Mouse (Mus musculus) CH12.LX (cell line): ENCODE measurements at regions not wholly inside any gene's neighbourhood (a gene's known extent, or its start where the extent isn't known, plus 50 kb on each side); places are given as distances from the start of the nearest gene placed in this dataset.

Experiments
- DNase-seq: peaks from one replicate; pipeline ENCODE4 v3.0.0-alpha.2; 2013; ENCODE audit errors: extremely low read depth
- H3K27ac ChIP-seq: 2 replicates; pipeline ENCODE4 v1.5.1; 2012; ENCODE audit warnings: low read depth, mild to moderate bottlenecking, control low read depth, moderate library complexity; ENCODE audit not compliant: insufficient read depth
- H3K27me3 ChIP-seq: replicated peaks from 2 replicates; pipeline ENCODE3; 2012; ENCODE audit warnings: inconsistent platforms
- H3K36me3 ChIP-seq, 2 experiments: replicated peaks in 1 of 2; 2 replicates each; pipeline versions ENCODE3 to v1.6.1; 2012; ENCODE audit warnings: inconsistent platforms in 1 of 2, low read length in 1 of 2, mild to moderate bottlenecking in 1 of 2, mixed read lengths in 1 of 2, moderate library complexity in 1 of 2; ENCODE audit not compliant: control insufficient read depth in 1 of 2, insufficient read depth in 1 of 2
- H3K4me1 ChIP-seq, 2 experiments: 2 replicates each; pipeline ENCODE4 v1.6.1; 2012; ENCODE audit warnings: inconsistent platforms in 1 of 2, moderate library complexity in 1 of 2; ENCODE audit not compliant: insufficient read depth in 2 of 2, control insufficient read depth in 1 of 2
- H3K4me2 ChIP-seq: 2 replicates; pipeline ENCODE4 v1.6.1; 2012; ENCODE audit warnings: low read depth, mild to moderate bottlenecking, control low read depth; ENCODE audit not compliant: poor library complexity, insufficient read depth, severe bottlenecking
- H3K4me3 ChIP-seq, 3 experiments: fragments of 150-350 bp in 1 of 3; sonication (generic) in 1 of 3; replicated peaks in 1 of 3; 2 replicates each; pipeline versions ENCODE3 to v1.5.1; 2011 to 2012; ENCODE audit warnings: low read depth in 2 of 3, low read length in 2 of 3, mild to moderate bottlenecking in 2 of 3, moderate library complexity in 2 of 3, control low read depth in 1 of 3, improper control_type of control experiment in 1 of 3, inconsistent platforms in 1 of 3, mixed read lengths in 1 of 3; ENCODE audit not compliant: poor library complexity in 1 of 3
- H3K79me2 ChIP-seq: replicated peaks from 2 replicates; pipeline ENCODE4 v1.6.1; 2012; ENCODE audit warnings: mild to moderate bottlenecking, moderate library complexity; ENCODE audit not compliant: control insufficient read depth, poor library complexity, insufficient read depth, severe bottlenecking; ENCODE audit errors: extremely low read depth
- H3K9ac ChIP-seq: 2 replicates; pipeline ENCODE4 v1.6.1; 2012; ENCODE audit warnings: low read depth, mild to moderate bottlenecking, control low read depth, moderate library complexity; ENCODE audit not compliant: insufficient read depth
- H3K9me3 ChIP-seq: replicated peaks from 2 replicates; pipeline ENCODE3; 2012; ENCODE audit warnings: low read length, inconsistent platforms, mixed read lengths
- BHLHE40 ChIP-seq: IDR thresholded peaks from 2 replicates; pipeline ENCODE4 v1.6.1; 2011; ENCODE audit warnings: mild to moderate bottlenecking, low read depth, low read length, improper control_type of control experiment
- CHD1 ChIP-seq: IDR thresholded peaks from 2 replicates; pipeline ENCODE4 v1.6.1; 2012; ENCODE audit warnings: low read depth, low read length, improper control_type of control experiment, inconsistent platforms
- CHD2 ChIP-seq: IDR thresholded peaks from 2 replicates; pipeline ENCODE4 v1.6.1; 2011; ENCODE audit warnings: low read length, improper control_type of control experiment
- CTCF ChIP-seq, 2 experiments: IDR thresholded peaks in 1 of 2; conservative IDR thresholded peaks in 1 of 2; 2 replicates each; pipeline ENCODE4 v1.5.1; 2011 to 2012; ENCODE audit warnings: low read depth in 2 of 2, low read length in 2 of 2, improper control_type of control experiment in 1 of 2, inconsistent platforms in 1 of 2, mild to moderate bottlenecking in 1 of 2, moderate library complexity in 1 of 2
- E2F4 ChIP-seq: IDR thresholded peaks from 2 replicates; pipeline ENCODE4 v1.6.1; 2011; ENCODE audit warnings: low read depth, low read length, improper control_type of control experiment; ENCODE audit not compliant: insufficient replicate concordance
- ELF1 ChIP-seq: IDR thresholded peaks from 2 replicates; pipeline ENCODE4 v1.6.1; 2014; ENCODE audit warnings: low read depth, mild to moderate bottlenecking, inconsistent platforms, low read length, improper control_type of control experiment
- EP300 ChIP-seq: IDR thresholded peaks from 2 replicates; pipeline ENCODE4 v1.6.1; 2011; ENCODE audit warnings: low read length, improper control_type of control experiment
- ETS1 ChIP-seq: conservative IDR thresholded peaks from 2 replicates; pipeline ENCODE4 v1.6.1; 2012; ENCODE audit warnings: low read depth, mild to moderate bottlenecking, inconsistent platforms, low read length, improper control_type of control experiment, moderate library complexity
- GABPA ChIP-seq: IDR thresholded peaks from 2 replicates; pipeline ENCODE4 v1.6.1; 2012; ENCODE audit warnings: low read depth, low read length, improper control_type of control experiment, inconsistent platforms; ENCODE audit not compliant: insufficient replicate concordance
- HCFC1 ChIP-seq: IDR thresholded peaks from 2 replicates; pipeline ENCODE4 v1.6.1; 2012; ENCODE audit warnings: low read depth, mild to moderate bottlenecking, inconsistent platforms, low read length, improper control_type of control experiment
- IRF4 ChIP-seq: IDR thresholded peaks from 2 replicates; pipeline ENCODE4 v1.6.1; 2014; ENCODE audit warnings: low read depth, mild to moderate bottlenecking, inconsistent platforms, low read length, improper control_type of control experiment
- JUN ChIP-seq: IDR thresholded peaks from 2 replicates; pipeline ENCODE4 v1.6.1; 2011; ENCODE audit warnings: low read depth, mild to moderate bottlenecking, low read length, improper control_type of control experiment, moderate library complexity; ENCODE audit not compliant: insufficient read depth
- JUND ChIP-seq: conservative IDR thresholded peaks from 2 replicates; pipeline ENCODE4 v1.6.1; 2011; ENCODE audit warnings: low read depth, low read length, improper control_type of control experiment
- KAT2A ChIP-seq: IDR thresholded peaks from 2 replicates; pipeline ENCODE4 v1.6.1; 2012; ENCODE audit warnings: low read length, improper control_type of control experiment, inconsistent platforms; ENCODE audit not compliant: insufficient replicate concordance
- MAFK ChIP-seq: IDR thresholded peaks from 2 replicates; pipeline ENCODE4 v1.6.1; 2011; ENCODE audit warnings: low read length, improper control_type of control experiment; ENCODE audit not compliant: insufficient replicate concordance
- MAX ChIP-seq: IDR thresholded peaks from 2 replicates; pipeline ENCODE4 v1.6.1; 2011; ENCODE audit warnings: low read length, improper control_type of control experiment
- MAZ ChIP-seq: IDR thresholded peaks from 2 replicates; pipeline ENCODE4 v1.6.1; 2012; ENCODE audit warnings: low read depth, mild to moderate bottlenecking, inconsistent platforms, low read length, improper control_type of control experiment, moderate library complexity
- MEF2A ChIP-seq: IDR thresholded peaks from 2 replicates; pipeline ENCODE4 v1.6.1; 2014; ENCODE audit warnings: low read depth, mild to moderate bottlenecking, inconsistent platforms, low read length, improper control_type of control experiment, borderline replicate concordance
- MXI1 ChIP-seq: IDR thresholded peaks from 2 replicates; pipeline ENCODE4 v1.6.1; 2011; ENCODE audit warnings: mild to moderate bottlenecking, low read depth, low read length, improper control_type of control experiment
- MYC ChIP-seq: IDR thresholded peaks from 2 replicates; pipeline ENCODE4 v1.6.1; 2011; ENCODE audit warnings: low read depth, mild to moderate bottlenecking, improper control_type of control experiment, low read length
- NELFE ChIP-seq: IDR thresholded peaks from 2 replicates; pipeline ENCODE4 v1.6.1; 2011; ENCODE audit warnings: low read depth, low read length, improper control_type of control experiment
- NRF1 ChIP-seq: IDR thresholded peaks from 2 replicates; pipeline ENCODE4 v1.6.1; 2014; ENCODE audit warnings: low read depth, mild to moderate bottlenecking, inconsistent platforms, low read length, improper control_type of control experiment, moderate library complexity
- PAX5 ChIP-seq: IDR thresholded peaks from 2 replicates; pipeline ENCODE4 v1.6.1; 2012; ENCODE audit warnings: low read length, inconsistent platforms, mixed read lengths
- POLR2A ChIP-seq: IDR thresholded peaks from 2 replicates; pipeline ENCODE4 v1.6.1; 2011; ENCODE audit warnings: low read depth, mild to moderate bottlenecking, improper control_type of control experiment, low read length
- POLR2AphosphoS2 ChIP-seq: IDR thresholded peaks from 2 replicates; pipeline ENCODE4 v1.6.1; 2011; ENCODE audit warnings: low read depth, low read length, improper control_type of control experiment
- RAD21 ChIP-seq: IDR thresholded peaks from 2 replicates; pipeline ENCODE4 v1.6.1; 2011; ENCODE audit warnings: low read depth, mild to moderate bottlenecking, low read length, improper control_type of control experiment, moderate library complexity
- RCOR1 ChIP-seq: conservative IDR thresholded peaks from 2 replicates; pipeline ENCODE4 v1.6.1; 2012; ENCODE audit warnings: low read depth, mild to moderate bottlenecking, inconsistent platforms, low read length, improper control_type of control experiment
- SIN3A ChIP-seq: IDR thresholded peaks from 2 replicates; pipeline ENCODE4 v1.6.1; 2012; ENCODE audit warnings: low read length, improper control_type of control experiment, inconsistent platforms
- SMC3 ChIP-seq: IDR thresholded peaks from 2 replicates; pipeline ENCODE4 v1.6.1; 2011; ENCODE audit warnings: low read depth, low read length, improper control_type of control experiment
- TBP ChIP-seq: conservative IDR thresholded peaks from 2 replicates; pipeline ENCODE4 v1.6.1; 2011; ENCODE audit warnings: low read depth, low read length, improper control_type of control experiment
- TCF12 ChIP-seq: IDR thresholded peaks from 2 replicates; pipeline ENCODE4 v1.6.1; 2014; ENCODE audit warnings: low read depth, mild to moderate bottlenecking, inconsistent platforms, low read length, improper control_type of control experiment
- UBTF ChIP-seq: IDR thresholded peaks from 2 replicates; pipeline ENCODE4 v1.6.1; 2012; ENCODE audit warnings: low read depth, mild to moderate bottlenecking, inconsistent platforms, low read length, improper control_type of control experiment, moderate library complexity
- USF1 ChIP-seq: IDR thresholded peaks from 2 replicates; pipeline ENCODE4 v1.6.1; 2014; ENCODE audit warnings: low read depth, mild to moderate bottlenecking, inconsistent platforms, low read length, improper control_type of control experiment
- USF2 ChIP-seq: conservative IDR thresholded peaks from 2 replicates; pipeline ENCODE4 v1.6.1; 2011; ENCODE audit warnings: low read depth, low read length, improper control_type of control experiment
- ZC3H11A ChIP-seq: IDR thresholded peaks from 2 replicates; pipeline ENCODE4 v1.6.1; 2012; ENCODE audit warnings: low read depth, mild to moderate bottlenecking, inconsistent platforms, low read length, improper control_type of control experiment
- ZKSCAN1 ChIP-seq: IDR thresholded peaks from 2 replicates; pipeline ENCODE4 v1.6.1; 2012; ENCODE audit warnings: low read depth, inconsistent platforms, low read length, improper control_type of control experiment, borderline replicate concordance
- ZMIZ1 ChIP-seq: IDR thresholded peaks from 2 replicates; pipeline ENCODE4 v1.6.1; 2012; ENCODE audit warnings: low read depth, mild to moderate bottlenecking, inconsistent platforms, low read length, improper control_type of control experiment
- ZNF384 ChIP-seq: IDR thresholded peaks from 2 replicates; pipeline ENCODE4 v1.6.1; 2012; ENCODE audit warnings: low read depth, low read length, improper control_type of control experiment, inconsistent platforms
- dilution Hi-C: fragments of 300-500 bp; cut with MboI; formaldehyde crosslinking; loops from 2 replicates; pipeline ENCODE4 v1.14.3; 2020; ENCODE audit warnings: low sequenced_read_pairs; ENCODE audit not compliant: extremely low pct_unique_long_range_greater_than_20kb, extremely low pct_ligation_motif_present
- in situ Hi-C: fragments of 300-500 bp; cut with MboI; formaldehyde crosslinking; loops from 3 replicates; pipeline ENCODE4 v1.14.3; 2019; ENCODE audit warnings: low sequenced_read_pairs, low pct_ligation_motif_present, low pct_unique_long_range_greater_than_20kb, mixed read lengths

DNA sequence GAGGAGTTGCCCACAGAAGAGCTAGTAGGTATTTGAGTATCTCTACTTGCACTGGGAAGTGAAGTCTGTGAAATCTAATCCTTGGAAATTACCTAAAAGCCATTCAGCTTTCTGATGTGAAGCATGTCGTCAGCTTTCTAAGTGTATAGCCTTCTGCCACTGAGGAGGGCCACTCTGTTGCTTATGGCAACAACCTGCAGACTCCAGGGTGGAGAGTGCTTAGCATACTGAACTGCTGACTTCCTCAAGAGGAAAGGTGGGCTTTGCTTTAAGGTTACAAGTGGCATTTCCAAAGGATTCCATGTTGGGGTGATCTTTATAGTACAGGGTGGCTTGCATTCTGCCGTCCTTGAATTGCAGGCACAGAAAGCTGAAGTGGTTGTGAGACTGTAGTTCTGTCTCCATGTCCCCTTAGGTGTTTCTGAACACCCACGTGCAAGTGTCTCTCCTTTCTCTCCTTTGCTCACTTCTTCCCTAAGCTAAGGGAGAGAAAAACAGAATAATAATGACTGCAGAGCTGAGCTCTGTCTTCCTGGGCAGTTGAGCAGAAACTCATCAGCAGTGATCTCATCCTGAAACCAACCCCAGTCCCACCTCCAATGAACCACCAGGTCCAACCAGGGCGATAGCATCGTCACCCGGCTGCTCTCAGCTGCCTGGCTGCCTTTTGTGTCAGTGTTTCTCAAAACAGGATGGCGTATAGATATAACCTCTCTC, 292.3 kb upstream of the Nrp1 start:
- Histone ChIP-seq H3K9me3 (no peaks in the 10 kb centered on the region), H3K4me3 (no peak overlapping the region), H3K4me2 (0 out of 2 replicates have a peak overlapping the region, but pooled peaks have one; percentile 11), H3K4me1 (peaks cover 12 to 65% of the 10 kb centered on the region in 2 experiments), H3K9ac (no peak overlapping the region), H3K36me3 (no peaks in the 10 kb centered on the region), H3K27me3 (no peaks in the 10 kb centered on the region), H3K79me2 (no peaks in the 10 kb centered on the region), H3K27ac (no peak overlapping the region)
- DNase-seq: peak; percentile 81
- TF ChIP-seq MAX: peak; percentile 74; the same call in 1 of the 2 replicates
- no peak for TF ChIP-seq CHD2
- TF ChIP-seq POLR2A: no peak
- no peak for TF ChIP-seq PAX5
- TF ChIP-seq JUND: peak; percentile 57
- TF ChIP-seq MAZ: no peak
- peak; percentile 89 for TF ChIP-seq JUN
- peak; percentile 31; the same call in 1 of the 2 replicates for TF ChIP-seq MXI1
- TF ChIP-seq NELFE: no peak
- TF ChIP-seq CHD1: no peak
- TF ChIP-seq USF1: no peak
- TF ChIP-seq RAD21: no peak; the same call in 1 of the 2 replicates
- no peak for TF ChIP-seq ZMIZ1
- TF ChIP-seq USF2: no peak
- TF ChIP-seq UBTF: no peak
- TF ChIP-seq TCF12: no peak
- peak; percentile 44 for TF ChIP-seq EP300
- no peak for TF ChIP-seq ZNF384
- TF ChIP-seq NRF1: no peak
- peak; percentile 5; the same call in 1 of the 2 replicates for TF ChIP-seq SMC3
- TF ChIP-seq ETS1: peak; percentile 74
- TF ChIP-seq BHLHE40: peak; percentile 81
- TF ChIP-seq ZKSCAN1: no peak
- TF ChIP-seq KAT2A: no peak
- no peak for TF ChIP-seq POLR2AphosphoS2
- no peak for TF ChIP-seq SIN3A
- peak; percentile 77 for TF ChIP-seq IRF4
- TF ChIP-seq GABPA: no peak
- TF ChIP-seq MYC: 0 out of 2 replicates have a peak, but pooled peaks have one; percentile 32
- TF ChIP-seq MEF2A: no peak; the same call in 1 of the 2 replicates
- no peak for TF ChIP-seq ZC3H11A
- peak; percentile 20; the same call in 1 of the 2 replicates for TF ChIP-seq HCFC1
- TF ChIP-seq RCOR1: no peak
- no peak for TF ChIP-seq CTCF (conservative IDR thresholded peaks at IDR 0.05 in 1 of 2, IDR thresholded peaks at IDR 0.05 in 1 of 2; ENCODE audit: low read depth in 2 of 2, low read length in 2 of 2)
- TF ChIP-seq ELF1: 0 out of 2 replicates have a peak, but pooled peaks have one; percentile 27
- no peak for TF ChIP-seq E2F4
- 0 out of 2 replicates have a peak, but pooled peaks have one; percentile 32 for TF ChIP-seq TBP
- no peak for TF ChIP-seq MAFK
- in situ Hi-C loops: no loop called here
- dilution Hi-C loops: no loop called here
